Mouse (Mus musculus) midbrain, embryonic 10.5 days (tissue): Measurements from ENCODE around the gene Tuba1c. TPM values are rescaled to one million over a fixed set of nuclear protein-coding genes. Genes with fewer than 3 reads are reported as not detected.
A peak's percentile ranks its signal among the peaks of the same experiment; 100 is the strongest.

Source experiments
- DNase-seq: peaks from one replicate; pipeline ENCODE4 v3.0.0-alpha.2; 2017; ENCODE audit warnings: low spot score
- H3K27ac ChIP-seq: fragments of 300-500 bp; sonication (generic); replicated peaks from 2 replicates; pipeline ENCODE4 v1.5.1; 2016; ENCODE audit warnings: mild to moderate bottlenecking
- H3K27me3 ChIP-seq: fragments of 300-500 bp; sonication (generic); 2 replicates; pipeline ENCODE4 v1.6.1; 2016; ENCODE audit warnings: low read depth, mild to moderate bottlenecking; ENCODE audit not compliant: poor library complexity, severe bottlenecking
- H3K36me3 ChIP-seq: fragments of 300-500 bp; sonication (generic); 2 replicates; pipeline ENCODE4 v1.6.1; 2016; ENCODE audit warnings: mild to moderate bottlenecking, moderate library complexity
- H3K4me1 ChIP-seq: fragments of 300-500 bp; sonication (generic); 2 replicates; pipeline ENCODE4 v1.6.1; 2016
- H3K4me3 ChIP-seq: fragments of 300-500 bp; sonication (generic); 2 replicates; pipeline ENCODE4 v1.5.1; 2016; ENCODE audit warnings: mild to moderate bottlenecking, moderate library complexity
- H3K9me3 ChIP-seq: fragments of 300-500 bp; sonication (generic); replicated peaks from 2 replicates; pipeline ENCODE4 v1.6.1; 2016; ENCODE audit warnings: mild to moderate bottlenecking
- WGBS: fragments of 180-500 bp; shearing (Covaris S2); methylation state at CpG from one replicate; pipeline ENCODE4 v1.1.7; 2016; 5-methylcytosine and 5-hydroxymethylcytosine counted together
- polyA plus RNA-seq: library from polyadenylated mRNA; unstranded; fragments of >200 nt; fragmentation: Nextera tagmentation; extraction: Ambion mirVana; gene quantifications from 2 replicates; pipeline ENCODE4 v1.2.1, GENCODE M21; 2016

Tuba1c gene
- polyA plus RNA-seq, 1 experiment from 2014 or later, result 129 TPM

GRCm38 (mm10) chr15:99024668-99025314 is 4.9 kb upstream of the Tuba1c start:
- Histone ChIP-seq H3K9me3 (peaks cover 4% of the 10 kb centered on the region; the same call in 1 of the 2 replicates), H3K4me1 (peaks cover 9% of the 10 kb centered on the region), H3K36me3 (no peaks in the 10 kb centered on the region), H3K27me3 (peaks cover 10% of the 10 kb centered on the region), H3K4me3 (no peak overlapping the region), H3K27ac (no peak overlapping the region)
- DNase-seq, result peak; percentile 81
- WGBS, result 30% methylated on average over 7 of the region's 8 CpGs

- H3K9me3 ChIP-seq, result peaks cover 4% of the 10 kb centered on the region; the same call in 1 of the 2 replicates
- 81% methylated on average over 13 of the region's 13 CpGs for WGBS
- H3K27ac ChIP-seq, result no peak overlapping the region
- no peak for DNase-seq
- H3K27me3 ChIP-seq, result peaks cover 14% of the 10 kb centered on the region
- no peaks in the 10 kb centered on the region for H3K36me3 ChIP-seq
- peaks cover 15% of the 10 kb centered on the region for H3K4me1 ChIP-seq
- no peak overlapping the region for H3K4me3 ChIP-seq
Measured at GRCm38 (mm10) chr15:99025414-99025813, 4.3 kb upstream of the Tuba1c start.

- Histone ChIP-seq H3K4me3 (no peak overlapping the region), H3K4me1 (peaks cover 24% of the 10 kb centered on the region), H3K27me3 (peaks cover 22% of the 10 kb centered on the region), H3K27ac (no peak overlapping the region), H3K9me3 (peaks cover 1% of the 10 kb centered on the region; the same call in 1 of the 2 replicates), H3K36me3 (no peaks in the 10 kb centered on the region)
- WGBS, result 60% methylated on average over 4 of the region's 4 CpGs
- DNase-seq, result no peak
Measured at GRCm38 (mm10) chr15:99026259-99026658, 3.4 kb upstream of the Tuba1c start.

- no peak for DNase-seq
- Histone ChIP-seq H3K4me3 (no peak overlapping the region), H3K27ac (no peak overlapping the region), H3K36me3 (no peaks in the 10 kb centered on the region), H3K4me1 (peaks cover 32% of the 10 kb centered on the region), H3K9me3 (no peaks in the 10 kb centered on the region), H3K27me3 (peaks cover 24% of the 10 kb centered on the region)
- WGBS, result 78% methylated on average over 5 of the region's 5 CpGs
Measured at GRCm38 (mm10) chr15:99027116-99027515, 2.6 kb upstream of the Tuba1c start.

GRCm38 (mm10) chr15:99028874-99029458 is 725 bp upstream of the Tuba1c start:
- Histone ChIP-seq H3K9me3 (no peaks in the 10 kb centered on the region), H3K27me3 (peaks cover 24% of the 10 kb centered on the region), H3K4me3 (peak overlapping the region; percentile 64), H3K4me1 (peaks cover 44% of the 10 kb centered on the region), H3K27ac (peak overlapping the region; percentile 85), H3K36me3 (peaks cover 4% of the 10 kb centered on the region)
- 17% methylated on average over 10 of the region's 10 CpGs for WGBS
- peak; percentile 44 for DNase-seq

- peak overlapping the region; percentile 85 for H3K27ac ChIP-seq
- no peaks in the 10 kb centered on the region for H3K9me3 ChIP-seq
- peaks cover 44% of the 10 kb centered on the region for H3K4me1 ChIP-seq
- DNase-seq, result no peak
- H3K27me3 ChIP-seq, result peaks cover 24% of the 10 kb centered on the region
- peak overlapping the region; percentile 64 for H3K4me3 ChIP-seq
- WGBS, result 15% methylated on average over 26 of the region's 26 CpGs
- peaks cover 19% of the 10 kb centered on the region for H3K36me3 ChIP-seq
Measured at GRCm38 (mm10) chr15:99030585-99031387, 1.1 kb downstream of the Tuba1c start.

- no peak for DNase-seq
- Histone ChIP-seq H3K27ac (no peak overlapping the region), H3K4me1 (peaks cover 44% of the 10 kb centered on the region), H3K9me3 (no peaks in the 10 kb centered on the region), H3K27me3 (peaks cover 24% of the 10 kb centered on the region), H3K36me3 (peaks cover 25% of the 10 kb centered on the region), H3K4me3 (peak overlapping the region; percentile 64)
- 88% methylated on average over 4 of the region's 4 CpGs for WGBS
Measured at GRCm38 (mm10) chr15:99031388-99031675, 1.6 kb downstream of the Tuba1c start.

- Histone ChIP-seq H3K36me3 (peaks cover 31% of the 10 kb centered on the region), H3K4me3 (peak overlapping the region; percentile 64), H3K9me3 (no peaks in the 10 kb centered on the region), H3K4me1 (peaks cover 44% of the 10 kb centered on the region), H3K27me3 (peaks cover 24% of the 10 kb centered on the region), H3K27ac (no peak overlapping the region)
- WGBS, result 82% methylated on average over 9 of the region's 9 CpGs
- no peak for DNase-seq
Measured at GRCm38 (mm10) chr15:99032041-99032725, 2.5 kb downstream of the Tuba1c start.

GRCm38 (mm10) chr15:99032726-99033250 is 3.1 kb downstream of the Tuba1c start:
- DNase-seq, result no peak
- no peaks in the 10 kb centered on the region for H3K9me3 ChIP-seq
- H3K4me3 ChIP-seq, result peak overlapping the region; percentile 64
- peaks cover 32% of the 10 kb centered on the region for H3K36me3 ChIP-seq
- WGBS, result 84% methylated on average over 7 of the region's 7 CpGs
- H3K27me3 ChIP-seq, result peaks cover 22% of the 10 kb centered on the region
- peaks cover 44% of the 10 kb centered on the region for H3K4me1 ChIP-seq
- no peak overlapping the region for H3K27ac ChIP-seq

GRCm38 (mm10) chr15:99033498-99034270 is 4.0 kb downstream of the Tuba1c start:
- Histone ChIP-seq H3K36me3 (peaks cover 41% of the 10 kb centered on the region), H3K9me3 (no peaks in the 10 kb centered on the region), H3K27me3 (peaks cover 14% of the 10 kb centered on the region), H3K4me1 (peaks cover 44% of the 10 kb centered on the region), H3K27ac (no peak overlapping the region), H3K4me3 (0 out of 2 replicates have a peak overlapping the region, but pooled peaks have one; percentile 64)
- DNase-seq, result no peak
- 87% methylated on average over 7 of the region's 7 CpGs for WGBS

- WGBS, result 96% methylated on average over 4 of the region's 4 CpGs
- Histone ChIP-seq H3K9me3 (no peaks in the 10 kb centered on the region), H3K27ac (no peak overlapping the region), H3K36me3 (peaks cover 43% of the 10 kb centered on the region), H3K4me1 (peaks cover 29% of the 10 kb centered on the region), H3K4me3 (no peak overlapping the region), H3K27me3 (peaks cover 10% of the 10 kb centered on the region)
- no peak for DNase-seq
Measured at GRCm38 (mm10) chr15:99035431-99035830, 5.7 kb downstream of the Tuba1c start.
